In the genomic region with DNA sequence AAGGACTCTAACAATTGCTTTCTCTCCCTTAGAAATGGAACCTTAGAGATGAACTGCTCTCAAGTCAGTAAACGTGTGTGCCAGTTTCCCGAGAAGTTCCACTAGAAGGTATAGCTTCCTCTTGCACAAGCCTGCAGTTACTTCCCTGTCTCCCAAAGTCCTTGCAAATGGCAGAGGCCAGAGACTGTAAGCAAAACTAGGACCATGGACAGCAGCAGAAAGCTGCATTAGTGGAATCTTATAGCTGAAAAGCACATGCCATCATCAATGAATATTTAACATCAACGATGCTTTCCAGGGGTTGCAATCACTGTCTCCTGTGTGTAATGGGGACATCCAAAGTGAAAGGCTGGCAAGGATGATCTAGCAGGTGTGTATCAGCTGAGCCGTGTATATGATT, we compare ENCODE assay signal across 17 mouse cellular contexts.
DNase-seq lines count a peak whose midpoint lies in the region; ATAC-seq and TF ChIP-seq lines count a peak whose summit lies in the region.
"Had no signal": no experiment of that assay in that cellular context is flagged by ENCODE, and none has a peak within 500 bp of the region (broad histone marks: within the 10 kb centered on the region; RNA-seq: fewer than 3 reads in every experiment).

No protein-coding gene starts in this region.

- DNase-seq in heart, postnatal 4 days: peak; percentile 44
- DNase-seq in midbrain, embryonic 14.5 days: peak; percentile 23
- no peak for DNase-seq in midbrain, embryonic 11.5 days (ENCODE audit: low spot score, missing footprints)
- DNase-seq in embryonic facial prominence, embryonic 10.5 days (ENCODE audit: low spot score): peak; percentile 55
- DNase-seq in retina, postnatal 7 days (ENCODE audit: low read depth, low spot score): peak; percentile 6
- no peak for DNase-seq in gastrocnemius, adult 2 months
- DNase-seq in gastrocnemius, postnatal 14 days: no peak
- DNase-seq: adrenal gland, adult 8-10 months; gastrocnemius, postnatal 10 days; kidney, adult 8-10 months; lung, postnatal 10 days; thymus, adult 2 months had no signal

- H3K4me2 ChIP-seq in heart, embryonic 12.5 days: no peak overlapping the region
- H3K4me2 ChIP-seq in midbrain, embryonic 14.5 days (ENCODE audit: low read length): no peak overlapping the region
- H3K4me2 ChIP-seq in midbrain, embryonic 11.5 days: no peak overlapping the region
- H3K4me2 ChIP-seq: embryonic facial prominence, embryonic 12.5 days; forebrain, embryonic 12.5 days; heart, embryonic 15.5 days; limb, embryonic 15.5 days had no signal

- WGBS in heart, embryonic 12.5 days: 59% methylated on average over 4 of the region's 4 CpGs
- WGBS in midbrain, embryonic 14.5 days: 79% methylated on average over 4 of the region's 4 CpGs
- WGBS in midbrain, embryonic 11.5 days: 82% methylated on average over 4 of the region's 4 CpGs
- 72% methylated on average over 4 of the region's 4 CpGs for WGBS in embryonic facial prominence, embryonic 10.5 days

- H3K27me3 ChIP-seq in heart, embryonic 12.5 days (replicated peaks): no peaks in the 10 kb centered on the region
- no peaks in the 10 kb centered on the region for H3K27me3 ChIP-seq in midbrain, embryonic 14.5 days (ENCODE audit: control insufficient read depth, insufficient read depth, low read length)
- no peaks in the 10 kb centered on the region for H3K27me3 ChIP-seq in midbrain, embryonic 11.5 days (ENCODE audit: control insufficient read depth, insufficient read depth, low read length)
- H3K27me3 ChIP-seq in embryonic facial prominence, embryonic 10.5 days (replicated peaks; ENCODE audit: low read depth, poor library complexity, severe bottlenecking): no peaks in the 10 kb centered on the region
- H3K27me3 ChIP-seq: embryonic facial prominence, embryonic 12.5 days; forebrain, embryonic 12.5 days; heart, embryonic 15.5 days; limb, embryonic 15.5 days had no signal

- no peaks in the 10 kb centered on the region for H3K4me1 ChIP-seq in heart, embryonic 12.5 days (replicated peaks)
- H3K4me1 ChIP-seq in midbrain, embryonic 14.5 days (ENCODE audit: control insufficient read depth, insufficient read depth, low read length): no peaks in the 10 kb centered on the region
- H3K4me1 ChIP-seq in midbrain, embryonic 11.5 days (ENCODE audit: control insufficient read depth, insufficient read depth, low read length): no peaks in the 10 kb centered on the region
- no peaks in the 10 kb centered on the region for H3K4me1 ChIP-seq in embryonic facial prominence, embryonic 10.5 days
- H3K4me1 ChIP-seq: embryonic facial prominence, embryonic 12.5 days; forebrain, embryonic 12.5 days; heart, embryonic 15.5 days; limb, embryonic 15.5 days had no signal

- intact Hi-C loops in gastrocnemius, adult 2 months (cut with DNase I): no loop called here
- intact Hi-C loops in gastrocnemius, postnatal 14 days (cut with DNase I; ENCODE audit: low total_unique reads): no loop called here

- H3K9me3 ChIP-seq in heart, embryonic 12.5 days (replicated peaks): no peaks in the 10 kb centered on the region
- no peaks in the 10 kb centered on the region for H3K9me3 ChIP-seq in midbrain, embryonic 14.5 days (ENCODE audit: control insufficient read depth, low read length)
- H3K9me3 ChIP-seq in midbrain, embryonic 11.5 days (ENCODE audit: control insufficient read depth, low read length): no peaks in the 10 kb centered on the region
- no peaks in the 10 kb centered on the region for H3K9me3 ChIP-seq in embryonic facial prominence, embryonic 10.5 days
- H3K9me3 ChIP-seq: embryonic facial prominence, embryonic 12.5 days; forebrain, embryonic 12.5 days; heart, embryonic 15.5 days; limb, embryonic 15.5 days had no signal

- H3K36me3 ChIP-seq in heart, embryonic 12.5 days: no peaks in the 10 kb centered on the region
- H3K36me3 ChIP-seq in midbrain, embryonic 14.5 days (ENCODE audit: control insufficient read depth, insufficient read depth, low read length): no peaks in the 10 kb centered on the region
- no peaks in the 10 kb centered on the region for H3K36me3 ChIP-seq in midbrain, embryonic 11.5 days (ENCODE audit: control insufficient read depth, insufficient read depth, low read length)
- no peaks in the 10 kb centered on the region for H3K36me3 ChIP-seq in embryonic facial prominence, embryonic 10.5 days (replicated peaks)
- H3K36me3 ChIP-seq: embryonic facial prominence, embryonic 12.5 days; forebrain, embryonic 12.5 days; heart, embryonic 15.5 days; limb, embryonic 15.5 days had no signal

- no peak overlapping the region for H3K9ac ChIP-seq in heart, embryonic 12.5 days
- no peak overlapping the region for H3K9ac ChIP-seq in midbrain, embryonic 14.5 days (replicated peaks; ENCODE audit: low read length)
- no peak overlapping the region for H3K9ac ChIP-seq in midbrain, embryonic 11.5 days (ENCODE audit: low read length)
- H3K9ac ChIP-seq: embryonic facial prominence, embryonic 12.5 days; forebrain, embryonic 12.5 days; heart, embryonic 15.5 days; limb, embryonic 15.5 days had no signal

- ATAC-seq in heart, embryonic 12.5 days (ENCODE audit: insufficient number of reproducible peaks, low FRiP score): no peak
- no peak for ATAC-seq in midbrain, embryonic 14.5 days (ENCODE audit: low FRiP score, low TSS enrichment)
- ATAC-seq in midbrain, embryonic 11.5 days (ENCODE audit: low FRiP score): no peak

- H3K27ac ChIP-seq in heart, embryonic 12.5 days (ENCODE audit: poor library complexity, severe bottlenecking): no peak overlapping the region
- no peak overlapping the region for H3K27ac ChIP-seq in midbrain, embryonic 14.5 days (replicated peaks; ENCODE audit: low read depth, low read length)
- no peak overlapping the region for H3K27ac ChIP-seq in midbrain, embryonic 11.5 days (ENCODE audit: low read depth, low read length)
- H3K27ac ChIP-seq in embryonic facial prominence, embryonic 10.5 days (replicated peaks): no peak overlapping the region
- H3K27ac ChIP-seq in gastrocnemius, adult 2 months: no peak overlapping the region
- H3K27ac ChIP-seq: embryonic facial prominence, embryonic 12.5 days; forebrain, embryonic 12.5 days; heart, embryonic 15.5 days; limb, embryonic 15.5 days had no signal

- no peak overlapping the region for H3K4me3 ChIP-seq in heart, embryonic 12.5 days
- no peak overlapping the region for H3K4me3 ChIP-seq in midbrain, embryonic 14.5 days (replicated peaks; ENCODE audit: low read depth, low read length)
- no peak overlapping the region for H3K4me3 ChIP-seq in midbrain, embryonic 11.5 days (ENCODE audit: low read depth, low read length)
- no peak overlapping the region for H3K4me3 ChIP-seq in embryonic facial prominence, embryonic 10.5 days
- no peak overlapping the region for H3K4me3 ChIP-seq in gastrocnemius, adult 2 months
- H3K4me3 ChIP-seq: embryonic facial prominence, embryonic 12.5 days; forebrain, embryonic 12.5 days; heart, embryonic 15.5 days; limb, embryonic 15.5 days had no signal

- TF ChIP-seq CTCF in gastrocnemius, adult 2 months (IDR thresholded peaks at IDR 0.05): no peak

Comparison
In these comparisons a context has a peak if more than half of its experiments do, and no peak if none do; other contexts are left out.
1. DNase-seq: peak in heart, postnatal 4 days (single experiment), midbrain, embryonic 14.5 days (single experiment), embryonic facial prominence, embryonic 10.5 days (single experiment) and retina, postnatal 7 days (single experiment); none in midbrain, embryonic 11.5 days (single experiment), gastrocnemius, adult 2 months (single experiment) and gastrocnemius, postnatal 14 days (single experiment).